Mouse (Mus musculus) fibroblast of lung, adult 2 months (primary cell): Measurements from ENCODE around the gene Cited1.
"Not testable (repeated sequence)": the region's sequence is repeated elsewhere in the genome, so short reads cannot be mapped to it uniquely, and the experiment has no call there.

Source experiments
- DNase-seq: peaks from one replicate; pipeline ENCODE4 v3.0.0-alpha.2; 2011; ENCODE audit warnings: low read depth

The Cited1 gene

GRCm38 (mm10) chrX:102251937-102252860 is at the start of gene Cited1:
Gene Cited1, minus strand, starts transcription at chrX:102252181.
- no peak for DNase-seq

- DNase-seq = no peak
Observed at GRCm38 (mm10) chrX:102284889-102285288, 32.9 kb upstream of the Cited1 start.

GRCm38 (mm10) chrX:102262620-102263345 is 10.8 kb upstream of the Cited1 start:
- DNase-seq = no peak

- no peak for DNase-seq
Observed at GRCm38 (mm10) chrX:102259772-102260171, 7.8 kb upstream of the Cited1 start.

- DNase-seq = no peak
Observed at GRCm38 (mm10) chrX:102253892-102254291, 1.9 kb upstream of the Cited1 start.

- DNase-seq = no peak
Observed at GRCm38 (mm10) chrX:102251221-102251936, 602 bp downstream of the Cited1 start.

- no peak for DNase-seq
Observed at GRCm38 (mm10) chrX:102250891-102251170, 1.1 kb downstream of the Cited1 start.

- DNase-seq = no peak
Observed at GRCm38 (mm10) chrX:102250150-102250890, 1.7 kb downstream of the Cited1 start.

GRCm38 (mm10) chrX:102244334-102244733 is 7.6 kb downstream of the Cited1 start:
- no peak for DNase-seq

- DNase-seq = peak; percentile 1
Observed at GRCm38 (mm10) chrX:102219126-102219525, 32.9 kb downstream of the Cited1 start.

GRCm38 (mm10) chrX:102215356-102215755 is 36.6 kb downstream of the Cited1 start:
- not testable (repeated sequence) for DNase-seq
